Mouse (Mus musculus) kidney, adult 2 months (tissue): ENCODE measurements around the gene Map1lc3a. TPM values are rescaled to one million over a fixed set of nuclear protein-coding genes. Genes with fewer than 3 reads are reported as not detected.
A peak's percentile ranks its signal among the peaks of the same experiment; 100 is the strongest.

Experiments
- DNase-seq: peaks from one replicate; pipeline ENCODE4 v3.0.0; 2021
- H3K27ac ChIP-seq: fragments of 200-500 bp; 2 replicates; pipeline ENCODE4 v1.5.1; 2012; ENCODE audit warnings: low read depth, low read length, control low read depth, inconsistent platforms; ENCODE audit not compliant: insufficient read depth
- H3K27me3 ChIP-seq: fragments of 200-500 bp; replicated peaks from 2 replicates; pipeline ENCODE4 v1.6.1; 2012; ENCODE audit warnings: mild to moderate bottlenecking, moderate library complexity, low read length, inconsistent platforms; ENCODE audit not compliant: control insufficient read depth, insufficient read depth
- H3K36me3 ChIP-seq: fragments of 200-500 bp; 2 replicates; pipeline ENCODE4 v1.6.1; 2012; ENCODE audit warnings: mild to moderate bottlenecking, moderate library complexity, low read length, inconsistent platforms; ENCODE audit not compliant: control insufficient read depth, insufficient read depth
- H3K4me1 ChIP-seq: fragments of 200-500 bp; 2 replicates; pipeline ENCODE4 v1.6.1; 2011; ENCODE audit warnings: low read length; ENCODE audit not compliant: control insufficient read depth, insufficient read depth
- H3K4me3 ChIP-seq: fragments of 200-500 bp; 2 replicates; pipeline ENCODE4 v1.5.1; 2011; ENCODE audit warnings: mild to moderate bottlenecking, low read depth, low read length, control low read depth; ENCODE audit not compliant: insufficient read depth
- CTCF ChIP-seq: fragments of 200-500 bp; conservative IDR thresholded peaks from 2 replicates; pipeline ENCODE4 v1.5.1; 2011; ENCODE audit warnings: low read depth, mild to moderate bottlenecking, control low read depth, low read length, moderate library complexity, mixed read lengths; ENCODE audit not compliant: insufficient read depth, insufficient read length
- POLR2A ChIP-seq: fragments of 200-500 bp; IDR thresholded peaks from one replicate; pipeline ENCODE4 v1.6.1; 2011; ENCODE audit warnings: low read depth, low read length, control low read depth
- WGBS: fragments of 180-500 bp; shearing (Covaris S2); methylation state at CpG from one replicate; pipeline ENCODE4 v1.1.7; 2018; 5-methylcytosine and 5-hydroxymethylcytosine counted together
- polyA plus RNA-seq: library from polyadenylated mRNA; depleted of rRNA; stranded (reverse); fragments of >200 nt; gene quantifications from 2 replicates; pipeline ENCODE4 v1.2.3, GENCODE M21; 2012; rRNA removed

The Map1lc3a gene
- polyA plus RNA-seq, 1 experiment: 212 TPM

DNA sequence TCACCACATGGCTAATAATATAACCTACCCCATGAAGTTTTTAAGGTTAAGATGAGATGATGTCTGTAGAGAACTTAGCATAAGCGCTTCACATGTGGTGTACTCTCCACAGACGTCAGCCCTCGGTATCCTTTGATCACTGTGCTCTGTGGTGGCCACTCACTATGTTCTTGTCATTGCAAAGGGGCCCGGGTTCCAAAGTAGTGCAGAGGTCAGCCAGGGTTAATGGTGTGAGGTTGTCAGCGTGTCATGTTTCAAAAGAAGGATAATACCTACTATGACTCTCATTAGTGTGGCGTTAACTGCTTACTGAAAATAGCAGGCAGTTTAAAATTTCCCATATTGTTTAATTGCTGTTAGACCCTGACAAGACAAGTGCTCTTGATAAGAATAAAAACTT is 37.6 kb downstream of the Map1lc3a start:
- H3K4me1 ChIP-seq: no peaks in the 10 kb centered on the region
- no peaks in the 10 kb centered on the region for H3K27me3 ChIP-seq
- H3K27ac ChIP-seq: no peak overlapping the region
- H3K4me3 ChIP-seq: no peak overlapping the region
- H3K36me3 ChIP-seq: peaks cover 2% of the 10 kb centered on the region
- WGBS: 58% methylated on average over 6 of the region's 6 CpGs
- no peak for DNase-seq
- TF ChIP-seq POLR2A (no peak), CTCF (no peak)

DNA sequence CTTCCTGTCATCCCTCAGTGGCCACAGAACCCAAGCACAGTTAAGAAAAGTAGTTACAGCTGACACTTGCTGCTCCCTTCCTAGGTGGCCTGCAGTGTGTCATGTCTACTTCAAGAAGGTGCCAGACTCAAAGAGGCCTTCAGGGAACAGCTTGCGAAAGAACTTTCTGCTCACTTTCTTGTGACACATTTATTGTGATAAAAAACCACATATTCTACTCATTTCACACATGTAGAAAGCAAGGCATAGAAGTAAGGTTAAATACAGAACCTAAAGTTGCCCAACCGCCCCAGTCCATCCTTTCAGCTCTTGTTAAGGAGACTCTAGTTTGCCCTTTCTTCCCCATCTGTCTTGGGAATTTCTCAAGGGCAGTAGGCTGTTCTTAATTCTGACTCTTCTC is 42.5 kb downstream of the Map1lc3a start:
- DNase-seq: no peak

DNA sequence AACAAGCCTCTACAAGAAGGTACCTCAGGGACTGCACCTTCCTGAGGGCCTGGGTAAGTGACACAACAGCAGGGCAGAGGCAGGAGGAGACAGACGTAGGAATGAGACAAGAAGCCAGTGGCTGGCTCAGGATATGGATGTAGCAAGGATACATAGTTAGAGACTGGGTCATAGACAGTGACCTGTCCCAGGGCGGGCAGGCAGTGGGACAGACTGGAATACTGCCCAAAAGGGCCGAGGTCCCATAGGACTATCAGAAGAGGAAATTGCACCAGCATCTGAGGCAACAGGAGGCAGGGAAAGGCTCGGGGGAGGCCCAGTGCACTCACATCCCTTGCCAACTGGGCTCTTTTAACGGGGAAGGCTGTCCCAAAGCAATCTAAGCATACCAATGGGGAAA is 44.5 kb downstream of the Map1lc3a start:
- Histone ChIP-seq H3K27ac (no peak overlapping the region), H3K36me3 (no peaks in the 10 kb centered on the region), H3K4me3 (no peak overlapping the region), H3K4me1 (no peaks in the 10 kb centered on the region), H3K27me3 (no peaks in the 10 kb centered on the region)
- DNase-seq: peak; percentile 31
- WGBS: 56% methylated on average over 5 of the region's 5 CpGs
- TF ChIP-seq CTCF: no peak
- no peak for TF ChIP-seq POLR2A

More for the DNA sequence above, 42.5 kb downstream of the Map1lc3a start:
- H3K27ac ChIP-seq: no peak overlapping the region
- TF ChIP-seq POLR2A: no peak
- 92% methylated on average over 2 of the region's 2 CpGs for WGBS
- no peak overlapping the region for H3K4me3 ChIP-seq
- no peaks in the 10 kb centered on the region for H3K4me1 ChIP-seq
- no peaks in the 10 kb centered on the region for H3K27me3 ChIP-seq
- H3K36me3 ChIP-seq: no peaks in the 10 kb centered on the region

DNA sequence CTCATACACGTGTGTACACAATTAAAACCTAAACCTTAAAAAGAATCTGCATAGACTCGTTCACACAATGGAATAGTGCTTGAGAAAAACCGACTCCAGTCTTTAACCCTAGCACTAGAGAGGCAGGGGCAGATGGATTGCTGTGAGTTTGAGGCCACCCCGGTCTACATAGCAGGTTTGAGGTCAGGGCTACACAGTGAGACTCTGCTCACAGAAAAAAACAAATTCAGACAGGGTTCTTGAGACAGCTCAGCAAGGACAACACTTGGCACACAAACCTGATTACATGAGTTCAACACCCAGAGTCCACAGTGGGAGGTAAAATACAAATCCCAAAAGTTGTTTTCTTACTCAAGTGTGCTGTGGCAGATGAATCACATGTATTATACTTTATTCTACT is 49.9 kb downstream of the Map1lc3a start:
- no peak overlapping the region for H3K4me3 ChIP-seq
- WGBS: 92% methylated on average over 4 of the region's 4 CpGs

More for the DNA sequence above, 49.9 kb downstream of the Map1lc3a start:
- Histone ChIP-seq H3K27me3 (no peaks in the 10 kb centered on the region), H3K4me1 (no peaks in the 10 kb centered on the region), H3K36me3 (no peaks in the 10 kb centered on the region), H3K27ac (no peak overlapping the region)
- TF ChIP-seq CTCF: no peak
- no peak for TF ChIP-seq POLR2A
- no peak for DNase-seq

Other genes with a start within 250 kb of the Map1lc3a start
- 250 and 263 TPM in 2 replicates for gene Ahcy, start 201.8 kb upstream of the Map1lc3a start, polyA plus RNA-seq
- 15.0 and 17.6 TPM in 2 replicates for gene Itch, start 142.8 kb upstream of the Map1lc3a start, polyA plus RNA-seq
- 327 and 373 TPM in 2 replicates for gene Dynlrb1, start 39.8 kb upstream of the Map1lc3a start, polyA plus RNA-seq
- 40.0 and 40.1 TPM in 2 replicates for gene Pigu, start 81.1 kb downstream of the Map1lc3a start, polyA plus RNA-seq
- 141 and 143 TPM in 2 replicates for gene Trp53inp2, start 104.8 kb downstream of the Map1lc3a start, polyA plus RNA-seq
- gene Ncoa6, start 197.6 kb downstream of the Map1lc3a start, polyA plus RNA-seq: 25.4 and 40.6 TPM in 2 replicates
- 149 and 173 TPM in 2 replicates for gene Acss2, start 241.7 kb downstream of the Map1lc3a start, polyA plus RNA-seq
- gene Ggt7, start 241.9 kb downstream of the Map1lc3a start, polyA plus RNA-seq: 2.4 and 4.8 TPM in 2 replicates